Mouse (Mus musculus) testis, adult 2 months (tissue): ENCODE results near the gene Slc22a5. TPM values are rescaled to one million over a fixed set of nuclear protein-coding genes. Genes with fewer than 3 reads are reported as not detected.
"Not testable (repeated sequence)": the region's sequence is repeated elsewhere in the genome, so short reads cannot be mapped to it uniquely, and the experiment has no call there.

Experiments used
- H3K27ac ChIP-seq: fragments of 200-500 bp; 2 replicates; pipeline ENCODE4 v1.5.1; 2012; ENCODE audit warnings: low read depth, low read length; ENCODE audit not compliant: control insufficient read depth, insufficient read depth
- H3K27me3 ChIP-seq: fragments of 200-500 bp; 2 replicates; pipeline ENCODE4 v1.6.1; 2012; ENCODE audit warnings: mild to moderate bottlenecking, low read length, moderate library complexity; ENCODE audit not compliant: control insufficient read depth, insufficient read depth
- H3K36me3 ChIP-seq: fragments of 200-500 bp; 2 replicates; pipeline ENCODE4 v1.6.1; 2012; ENCODE audit warnings: mild to moderate bottlenecking, low read length; ENCODE audit not compliant: control insufficient read depth, insufficient read depth
- H3K4me1 ChIP-seq: fragments of 200-500 bp; 2 replicates; pipeline ENCODE4 v1.6.1; 2012; ENCODE audit warnings: low read length; ENCODE audit not compliant: control insufficient read depth, insufficient read depth
- H3K4me3 ChIP-seq: fragments of 200-500 bp; 2 replicates; pipeline ENCODE4 v1.5.1; 2012; ENCODE audit warnings: low read depth, mild to moderate bottlenecking, low read length, moderate library complexity, mixed read lengths; ENCODE audit not compliant: control insufficient read depth
- CTCF ChIP-seq: fragments of 200-500 bp; IDR thresholded peaks from 2 replicates; pipeline ENCODE4 v1.5.1; 2012; ENCODE audit warnings: low read depth, mild to moderate bottlenecking, inconsistent platforms, low read length, moderate library complexity; ENCODE audit not compliant: control insufficient read depth, insufficient read depth, insufficient replicate concordance
- POLR2A ChIP-seq: fragments of 200-500 bp; IDR thresholded peaks from 2 replicates; pipeline ENCODE4 v1.6.1; 2012; ENCODE audit warnings: low read depth, mild to moderate bottlenecking, inconsistent platforms, low read length, moderate library complexity; ENCODE audit not compliant: control insufficient read depth
- polyA plus RNA-seq: library from polyadenylated mRNA; depleted of rRNA; stranded (reverse); fragments of >200 nt; gene quantifications from 2 replicates; pipeline ENCODE4 v1.2.3, GENCODE M21; 2012

Slc22a5 gene
- polyA plus RNA-seq, 1 experiment: 20.7 TPM

DNA sequence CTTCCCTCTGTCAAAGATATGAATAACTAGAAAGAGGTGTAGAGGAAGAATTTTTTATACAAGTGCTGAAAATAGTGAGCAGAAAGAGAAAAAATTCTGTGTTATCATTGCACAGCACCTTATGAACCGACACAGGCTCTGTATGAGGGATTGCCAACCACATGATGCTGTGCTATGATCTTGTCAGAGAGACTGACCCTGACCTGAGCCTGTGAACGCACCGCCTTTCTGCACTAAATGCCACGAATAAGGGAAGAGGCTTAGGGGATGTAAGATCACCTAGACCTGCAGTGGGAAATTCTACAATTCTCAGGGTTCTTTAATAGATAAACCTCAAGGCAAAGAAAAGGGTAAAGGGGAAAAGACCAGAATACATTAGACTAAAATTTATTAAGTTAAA lies 15.0 kb downstream of the Slc22a5 start:
- TF ChIP-seq CTCF (no peak), POLR2A (no peak)
- H3K36me3 ChIP-seq: peaks cover 1% of the 10 kb centered on the region
- H3K4me3 ChIP-seq: no peak overlapping the region
- H3K27me3 ChIP-seq: no peaks in the 10 kb centered on the region
- no peak overlapping the region for H3K27ac ChIP-seq
- H3K4me1 ChIP-seq: no peaks in the 10 kb centered on the region

- no peaks in the 10 kb centered on the region for H3K4me1 ChIP-seq
- H3K4me3 ChIP-seq: no peak overlapping the region
- TF ChIP-seq POLR2A (no peak), CTCF (no peak)
- H3K36me3 ChIP-seq: peaks cover 1% of the 10 kb centered on the region
- no peak overlapping the region for H3K27ac ChIP-seq
- H3K27me3 ChIP-seq: no peaks in the 10 kb centered on the region
These were observed 16.8 kb downstream of the Slc22a5 start for GRCm38 (mm10) chr11:53874706-53875105.

DNA sequence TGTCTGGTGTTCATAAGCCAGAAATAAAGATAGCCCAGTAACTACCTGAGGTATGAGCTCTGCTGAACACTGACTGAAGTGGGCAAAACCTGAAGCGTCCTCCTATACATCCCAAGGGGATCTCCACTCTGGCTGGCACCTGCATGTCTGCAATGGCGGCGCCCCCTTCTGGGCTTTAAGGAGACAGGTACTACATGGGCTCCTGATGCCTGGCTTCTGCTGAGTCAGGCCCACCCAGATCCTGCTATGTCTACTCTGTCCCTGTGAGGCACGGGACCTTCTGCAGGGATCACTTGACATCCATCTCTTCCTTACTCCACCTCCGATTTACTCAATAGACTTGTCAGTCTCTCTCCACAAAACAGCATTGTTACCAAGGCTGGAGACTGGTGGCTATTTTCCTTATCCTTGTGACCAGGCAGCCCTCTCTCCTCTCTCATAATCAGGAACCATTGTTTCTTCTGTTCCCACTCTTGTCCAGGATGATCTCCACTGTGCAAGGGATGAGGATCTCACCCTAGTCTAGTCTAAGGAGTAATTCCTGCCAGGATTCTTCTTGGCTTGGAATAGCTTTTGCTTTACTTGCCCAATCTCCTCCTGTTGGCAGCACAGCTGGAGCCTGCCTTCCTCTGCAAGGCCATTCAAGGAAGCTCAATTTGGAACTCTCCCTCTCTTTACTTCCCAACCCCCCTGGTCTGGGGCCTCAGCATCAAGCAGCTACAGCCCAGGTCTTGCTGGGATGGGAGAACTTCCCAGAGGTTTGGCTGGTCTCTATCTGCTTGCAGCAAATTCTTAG lies 17.4 kb downstream of the Slc22a5 start:
- H3K4me1 ChIP-seq, H3K27ac ChIP-seq, H3K27me3 ChIP-seq, H3K36me3 ChIP-seq, H3K4me3 ChIP-seq: not testable (repeated sequence)

GRCm38 (mm10) chr11:53871786-53872507 lies 19.5 kb downstream of the Slc22a5 start:
- Histone ChIP-seq H3K36me3 (peaks cover 1% of the 10 kb centered on the region), H3K27me3 (no peaks in the 10 kb centered on the region), H3K4me1 (no peaks in the 10 kb centered on the region), H3K4me3 (no peak overlapping the region), H3K27ac (0 out of 2 replicates have a peak overlapping the region, but pooled peaks have one; percentile 21)
- TF ChIP-seq POLR2A (no peak), CTCF (no peak)

DNA sequence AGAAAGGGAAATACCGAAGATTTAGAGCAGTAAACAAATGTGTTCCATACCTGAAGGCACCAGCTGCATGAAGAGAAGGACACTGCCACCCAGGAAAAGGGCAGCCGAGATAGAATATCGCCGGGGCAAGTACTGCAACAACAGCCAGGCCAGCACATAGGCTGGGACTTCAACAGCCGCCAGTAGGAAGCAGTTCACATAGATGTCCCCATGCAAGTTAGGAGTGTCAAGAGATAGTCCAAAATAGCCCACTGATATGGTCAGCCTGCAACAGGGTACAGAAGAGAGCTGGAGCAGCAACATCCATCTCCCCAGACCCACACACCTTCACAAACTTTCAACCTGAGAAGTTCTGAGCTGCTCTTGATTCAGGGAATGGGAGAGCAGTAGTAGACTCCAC lies 22.3 kb downstream of the Slc22a5 start:
- peaks cover 1% of the 10 kb centered on the region for H3K36me3 ChIP-seq
- no peak for TF ChIP-seq POLR2A
- TF ChIP-seq CTCF: no peak

GRCm38 (mm10) chr11:53868323-53868722 lies 23.1 kb downstream of the Slc22a5 start:
- H3K36me3 ChIP-seq, H3K4me3 ChIP-seq, H3K27ac ChIP-seq, H3K4me1 ChIP-seq, H3K27me3 ChIP-seq: not testable (repeated sequence)

More for the DNA sequence above, 22.3 kb downstream of the Slc22a5 start:
- H3K27me3 ChIP-seq: no peaks in the 10 kb centered on the region
- H3K4me3 ChIP-seq: no peak overlapping the region
- H3K27ac ChIP-seq: no peak overlapping the region
- H3K4me1 ChIP-seq: no peaks in the 10 kb centered on the region

DNA sequence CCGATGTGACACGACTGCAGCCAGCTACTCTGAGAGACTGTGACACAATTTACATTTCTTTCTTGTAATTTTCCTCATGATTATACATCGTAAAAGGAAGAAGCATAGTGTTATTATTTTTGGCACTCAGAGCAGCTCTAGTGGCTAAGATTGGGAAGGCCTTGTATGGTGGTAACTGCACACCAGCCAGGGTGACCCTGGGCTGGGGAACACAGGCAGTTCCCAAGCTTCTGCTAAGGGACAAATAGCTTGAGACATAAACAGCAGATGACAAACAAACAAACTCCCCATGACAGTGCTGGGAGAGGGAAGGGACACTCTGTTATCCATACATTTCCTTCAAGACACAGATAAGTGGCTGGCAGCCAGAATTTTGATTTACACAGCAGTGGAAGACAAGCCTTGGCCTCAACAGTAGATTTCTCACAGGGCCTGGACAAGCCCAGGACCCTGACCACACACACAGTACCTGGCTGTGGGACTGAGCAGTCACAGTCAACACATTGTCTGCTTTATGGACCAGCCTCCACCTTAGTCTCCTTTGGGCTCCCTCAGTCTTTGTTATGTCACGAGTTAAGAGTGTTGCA lies 26.6 kb downstream of the Slc22a5 start:
- not testable (repeated sequence) for H3K27me3 ChIP-seq, H3K4me1 ChIP-seq, H3K36me3 ChIP-seq, H3K4me3 ChIP-seq
- peak overlapping the region; percentile 39; the same call in 1 of the 2 replicates for H3K27ac ChIP-seq

DNA sequence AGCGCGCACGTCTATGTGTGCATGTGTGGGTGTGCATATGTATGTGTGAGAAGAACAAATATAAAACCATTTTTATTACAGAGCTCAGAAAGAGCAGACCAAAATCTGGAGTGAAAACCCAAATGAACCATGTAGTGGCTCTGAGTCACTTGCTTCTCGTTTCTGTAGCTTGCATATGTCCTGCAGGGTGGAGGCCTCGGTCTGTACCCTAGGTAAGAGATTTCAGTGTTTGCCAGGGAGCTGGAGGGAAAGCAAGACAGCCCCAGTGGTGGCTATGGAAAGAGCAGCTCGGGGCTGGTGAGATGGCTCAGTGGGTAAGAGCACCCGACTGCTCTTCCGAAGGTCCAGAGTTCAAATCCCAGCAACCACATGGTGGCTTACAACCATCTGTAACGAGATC lies 30.5 kb downstream of the Slc22a5 start:
- H3K27ac ChIP-seq, H3K27me3 ChIP-seq, H3K4me1 ChIP-seq, H3K4me3 ChIP-seq, H3K36me3 ChIP-seq: not testable (repeated sequence)

DNA sequence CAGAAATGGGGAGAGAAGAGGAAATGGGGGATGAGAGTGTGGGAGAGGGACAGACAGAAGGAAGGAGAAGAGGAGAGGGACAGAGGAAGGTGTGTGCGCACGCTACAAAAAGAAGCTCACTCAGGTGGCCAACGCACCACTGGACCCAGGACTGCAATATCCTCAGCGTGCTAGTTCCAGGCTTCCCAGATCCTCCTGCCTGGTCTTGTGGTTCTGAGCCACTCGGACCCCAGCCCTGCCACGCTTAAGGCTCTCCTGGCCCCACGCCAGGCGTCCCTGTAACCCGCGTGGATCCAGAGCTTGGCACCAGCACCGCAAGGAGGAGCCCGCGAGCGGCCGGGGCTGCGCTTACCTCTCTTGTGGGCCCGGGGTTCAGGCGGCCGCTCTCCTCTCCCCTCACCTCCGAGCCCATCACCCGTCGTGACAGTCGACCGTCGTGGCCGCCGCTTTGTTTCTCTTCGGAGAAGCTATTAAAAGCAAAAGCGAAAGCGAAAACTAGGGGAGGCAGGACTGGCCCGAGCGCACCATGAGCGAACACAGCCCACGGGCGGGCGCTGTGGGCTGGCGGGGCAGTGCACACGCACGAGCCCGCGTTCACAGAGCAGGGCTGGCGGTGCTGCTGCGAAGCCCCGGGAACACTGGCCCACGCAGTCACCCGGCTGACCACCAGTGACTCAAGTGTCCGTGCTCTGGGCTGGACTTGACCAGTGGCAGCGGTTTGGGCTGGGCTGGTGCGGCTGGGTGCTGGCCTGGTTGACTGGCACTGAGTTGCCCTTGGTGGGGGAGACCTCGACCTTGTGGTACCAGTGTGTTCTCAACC lies 32.5 kb downstream of the Slc22a5 start, which contains the start of gene Gm12216:
TSS of gene Gm12216 (minus strand) at position 496 of the 820 bp plus-strand sequence.
- H3K27me3 ChIP-seq, H3K27ac ChIP-seq, H3K4me1 ChIP-seq, H3K36me3 ChIP-seq: not testable (repeated sequence)
- peak within 1 kb of the TSS; percentile 71 for H3K4me3 ChIP-seq
